Mouse (Mus musculus): ENCODE data around the gene Scd1.

DNA sequence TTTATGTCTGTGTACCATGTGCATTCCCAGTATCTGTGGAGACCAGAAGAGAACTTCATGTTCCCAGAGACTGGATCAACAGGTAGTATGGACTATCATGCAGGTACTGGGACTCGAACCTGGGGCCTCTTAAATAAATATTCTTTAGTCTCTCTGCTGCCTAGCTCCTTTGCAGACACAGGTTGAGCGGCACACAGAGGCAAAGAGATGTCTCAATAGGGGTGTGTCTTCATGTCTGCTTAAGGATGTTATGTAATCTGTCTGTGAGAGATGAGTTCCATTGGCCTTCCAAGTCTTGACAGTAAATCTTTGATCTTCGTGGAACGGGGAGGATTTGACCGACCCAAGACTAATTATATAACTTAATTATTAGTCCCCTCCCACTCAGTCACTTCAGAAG lies 37.4 kb downstream of the Scd1 start:
- TF ChIP-seq GATA1 (IDR thresholded peaks at IDR 0.05; ENCODE audit: low read length) (no peak), TAL1 (IDR thresholded peaks at IDR 0.05; ENCODE audit: low read length) (no peak)
